Mouse (Mus musculus): ENCODE measurements around the gene Csde1. TPM values are rescaled to one million over a fixed set of nuclear protein-coding genes. Genes with fewer than 3 reads are reported as not detected.

Gene Csde1
- polyA plus RNA-seq, 1 experiment from 2014 or later, result 406 TPM

- H3K4me3 ChIP-seq, result no peak within 1 kb of the TSS
- WGBS, result 75% methylated on average over 5 of the region's 5 CpGs
- no peak for ATAC-seq (ENCODE audit: low read depth)
These were observed 53.5 kb downstream of the Csde1 start, which contains the start of gene Ampd1 for GRCm38 (mm10) chr3:103073771-103074170. Gene Ampd1 (plus strand): TSS chr3:103074014.

DNA sequence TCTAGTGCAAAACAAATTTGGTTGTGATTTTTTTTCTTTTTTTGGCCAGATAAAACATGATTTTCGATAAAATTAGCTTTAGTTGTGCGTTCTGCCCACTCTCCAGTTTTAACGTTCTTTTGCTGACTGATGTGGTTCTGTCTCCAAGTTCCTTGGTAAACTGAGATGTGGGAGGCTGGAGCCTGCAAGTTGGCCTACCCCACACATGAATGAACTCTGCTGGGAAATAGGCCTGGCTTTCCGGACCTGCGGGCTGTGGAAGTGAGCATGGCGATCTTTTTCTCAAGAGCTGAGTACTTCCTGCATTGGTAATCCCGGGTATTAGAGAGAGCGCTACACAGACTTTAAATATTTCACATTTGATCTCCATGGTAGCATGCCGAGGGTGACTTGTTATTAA lies 55.6 kb downstream of the Csde1 start:
- ATAC-seq (ENCODE audit: low read depth), result no peak
- H3K27ac ChIP-seq (replicated peaks), result no peak overlapping the region
- 88% methylated on average over 9 of the region's 9 CpGs for WGBS

More at GRCm38 (mm10) chr3:103073771-103074170, 53.5 kb downstream of the Csde1 start, which contains the start of gene Ampd1:
- Histone ChIP-seq H3K4me1 (replicated peaks) (no peaks in the 10 kb centered on the region), H3K27me3 (no peaks in the 10 kb centered on the region), H3K27ac (replicated peaks) (no peak within 1 kb of the TSS), H3K9ac (no peak within 1 kb of the TSS), H3K9me3 (no peaks in the 10 kb centered on the region), H3K4me2 (no peak within 1 kb of the TSS), H3K36me3 (peaks cover 7% of the 10 kb centered on the region)

GRCm38 (mm10) chr3:103076476-103076875 lies 56.2 kb downstream of the Csde1 start:
- Histone ChIP-seq H3K36me3 (no peaks in the 10 kb centered on the region), H3K4me2 (no peak overlapping the region), H3K9ac (no peak overlapping the region), H3K9me3 (no peaks in the 10 kb centered on the region), H3K27me3 (no peaks in the 10 kb centered on the region), H3K4me3 (no peak overlapping the region), H3K27ac (replicated peaks) (no peak overlapping the region), H3K4me1 (replicated peaks) (no peaks in the 10 kb centered on the region)
- WGBS, result 94% methylated on average over 9 of the region's 9 CpGs
- ATAC-seq (ENCODE audit: low read depth), result no peak

More for the DNA sequence above, 55.6 kb downstream of the Csde1 start:
- no peaks in the 10 kb centered on the region for H3K9me3 ChIP-seq
- no peaks in the 10 kb centered on the region for H3K36me3 ChIP-seq
- H3K4me3 ChIP-seq, result no peak overlapping the region
- no peaks in the 10 kb centered on the region for H3K4me1 ChIP-seq (replicated peaks)
- no peak overlapping the region for H3K4me2 ChIP-seq
- H3K27me3 ChIP-seq, result no peaks in the 10 kb centered on the region
- H3K9ac ChIP-seq, result no peak overlapping the region

DNA sequence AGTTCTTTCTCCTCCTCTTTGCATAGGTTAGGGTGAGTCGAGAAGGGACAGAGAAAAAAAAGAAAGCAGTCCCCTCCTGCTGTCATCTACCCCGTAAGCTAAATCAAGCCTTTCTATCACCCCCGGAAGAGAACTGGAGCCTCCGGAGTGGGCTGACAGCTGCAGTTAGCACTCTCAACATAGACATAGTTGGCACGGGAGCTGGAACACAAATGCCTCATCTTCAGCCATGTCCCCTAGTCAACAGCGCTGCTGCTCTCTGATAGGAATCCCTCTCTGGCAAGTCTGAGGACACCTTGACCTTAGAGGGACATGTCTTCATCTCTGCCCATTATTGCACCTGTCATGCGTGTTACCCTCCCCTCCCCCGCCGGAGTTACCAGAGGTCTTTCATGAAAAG lies 59.1 kb downstream of the Csde1 start:
- no peaks in the 10 kb centered on the region for H3K27me3 ChIP-seq
- ATAC-seq (ENCODE audit: low read depth), result no peak
- 91% methylated on average over 9 of the region's 9 CpGs for WGBS
- H3K4me1 ChIP-seq (replicated peaks), result no peaks in the 10 kb centered on the region
- no peak overlapping the region for H3K4me2 ChIP-seq
- H3K4me3 ChIP-seq, result no peak overlapping the region
- H3K36me3 ChIP-seq, result no peaks in the 10 kb centered on the region
- H3K27ac ChIP-seq (replicated peaks), result no peak overlapping the region
- no peak overlapping the region for H3K9ac ChIP-seq
- H3K9me3 ChIP-seq, result no peaks in the 10 kb centered on the region

- no peaks in the 10 kb centered on the region for H3K27me3 ChIP-seq
- H3K4me2 ChIP-seq, result no peak overlapping the region
- no peaks in the 10 kb centered on the region for H3K9me3 ChIP-seq
- no peak overlapping the region for H3K4me3 ChIP-seq
- 64% methylated on average over 11 of the region's 11 CpGs for WGBS
- no peaks in the 10 kb centered on the region for H3K36me3 ChIP-seq
- no peak for ATAC-seq (ENCODE audit: low read depth)
- H3K4me1 ChIP-seq (replicated peaks), result no peaks in the 10 kb centered on the region
- no peak overlapping the region for H3K27ac ChIP-seq (replicated peaks)
- H3K9ac ChIP-seq, result no peak overlapping the region
These were observed 60.8 kb downstream of the Csde1 start for GRCm38 (mm10) chr3:103081051-103081450.

DNA sequence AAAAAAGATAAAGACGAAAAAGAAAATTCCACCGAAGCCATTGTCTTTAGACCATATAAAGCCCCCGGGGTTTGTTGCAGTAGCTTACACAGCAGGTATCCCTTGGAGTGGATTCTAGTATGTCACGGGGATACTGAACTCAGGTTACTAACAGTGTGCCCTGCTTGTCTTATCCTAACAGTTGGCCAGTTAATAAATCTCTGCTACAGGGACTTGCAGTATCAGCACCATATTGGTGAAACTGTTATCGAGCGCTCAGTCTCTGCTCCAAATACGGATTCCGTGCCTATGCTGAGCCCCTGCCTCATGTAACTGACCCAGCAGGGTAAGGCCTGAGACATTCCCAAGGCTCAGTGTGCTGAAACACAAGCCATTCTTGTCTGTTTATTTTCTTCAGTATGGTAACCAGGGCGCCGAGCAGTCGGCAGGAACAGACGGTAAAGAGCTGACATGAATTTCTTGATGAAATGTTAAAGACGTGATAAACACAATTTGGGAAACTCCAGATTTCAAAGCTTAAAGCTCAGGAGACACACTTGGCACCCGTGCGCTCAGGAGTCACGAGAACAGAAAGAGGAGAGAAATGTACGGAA lies 61.7 kb downstream of the Csde1 start:
- no peaks in the 10 kb centered on the region for H3K4me1 ChIP-seq (replicated peaks)
- H3K9ac ChIP-seq, result no peak overlapping the region
- no peak for ATAC-seq (ENCODE audit: low read depth)
- H3K4me3 ChIP-seq, result no peak overlapping the region
- H3K4me2 ChIP-seq, result no peak overlapping the region
- no peaks in the 10 kb centered on the region for H3K27me3 ChIP-seq
- no peak overlapping the region for H3K27ac ChIP-seq (replicated peaks)
- H3K9me3 ChIP-seq, result no peaks in the 10 kb centered on the region
- H3K36me3 ChIP-seq, result no peaks in the 10 kb centered on the region
- whole genome bisulfite sequencing, result 89% methylated on average over 17 of the region's 17 CpGs

GRCm38 (mm10) chr3:103082761-103083160 lies 62.5 kb downstream of the Csde1 start:
- Histone ChIP-seq H3K4me3 (no peak overlapping the region), H3K27me3 (no peaks in the 10 kb centered on the region), H3K4me1 (replicated peaks) (no peaks in the 10 kb centered on the region), H3K36me3 (no peaks in the 10 kb centered on the region), H3K9ac (no peak overlapping the region), H3K9me3 (no peaks in the 10 kb centered on the region), H3K27ac (replicated peaks) (no peak overlapping the region), H3K4me2 (no peak overlapping the region)
- ATAC-seq (ENCODE audit: low read depth), result no peak
- 90% methylated on average over 5 of the region's 5 CpGs for WGBS

DNA sequence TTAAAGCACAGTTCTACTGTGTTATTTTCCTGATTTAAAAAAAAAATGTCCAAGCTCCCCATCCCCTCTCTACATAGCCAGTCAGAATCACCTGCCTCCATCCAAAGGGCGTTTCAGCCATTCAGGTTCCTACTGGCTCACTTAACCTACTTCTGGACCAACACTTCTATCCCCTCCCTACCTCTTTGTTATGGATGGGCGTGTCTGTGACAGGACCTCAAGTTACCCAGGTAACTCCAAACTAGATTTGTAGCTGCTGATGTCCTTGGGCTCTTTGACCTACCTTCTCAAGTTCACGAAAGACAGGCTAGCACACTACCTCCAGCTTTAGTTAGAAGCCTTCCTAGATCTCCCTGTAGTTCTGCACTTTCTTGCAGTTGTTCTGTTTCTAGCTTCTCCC lies 65.8 kb downstream of the Csde1 start:
- H3K27ac ChIP-seq (replicated peaks), result no peak overlapping the region
- no peak overlapping the region for H3K4me3 ChIP-seq
- 69% methylated on average over 3 of the region's 3 CpGs for WGBS
- no peaks in the 10 kb centered on the region for H3K36me3 ChIP-seq
- ATAC-seq (ENCODE audit: low read depth), result no peak
- no peaks in the 10 kb centered on the region for H3K4me1 ChIP-seq (replicated peaks)
- H3K9ac ChIP-seq, result no peak overlapping the region
- no peak overlapping the region for H3K4me2 ChIP-seq
- H3K9me3 ChIP-seq, result no peaks in the 10 kb centered on the region
- no peaks in the 10 kb centered on the region for H3K27me3 ChIP-seq

GRCm38 (mm10) chr3:103091753-103092152 lies 71.5 kb downstream of the Csde1 start:
- Histone ChIP-seq H3K4me1 (replicated peaks) (no peaks in the 10 kb centered on the region), H3K27ac (replicated peaks) (no peak overlapping the region), H3K36me3 (no peaks in the 10 kb centered on the region), H3K9me3 (no peaks in the 10 kb centered on the region), H3K4me2 (no peak overlapping the region), H3K9ac (no peak overlapping the region), H3K4me3 (no peak overlapping the region), H3K27me3 (no peaks in the 10 kb centered on the region)
- WGBS, result 100% methylated on average over 2 of the region's 2 CpGs
- ATAC-seq (ENCODE audit: low read depth), result no peak

- 78% methylated on average over 23 of the region's 23 CpGs for WGBS
- no peak overlapping the region for H3K4me2 ChIP-seq
- ATAC-seq (ENCODE audit: low read depth), result no peak
- peaks cover 17% of the 10 kb centered on the region for H3K4me1 ChIP-seq (replicated peaks)
- H3K9ac ChIP-seq, result no peak overlapping the region
- H3K27ac ChIP-seq (replicated peaks), result no peak overlapping the region
- H3K9me3 ChIP-seq, result no peaks in the 10 kb centered on the region
- no peak overlapping the region for H3K4me3 ChIP-seq
- H3K27me3 ChIP-seq, result peaks cover 34% of the 10 kb centered on the region
- no peaks in the 10 kb centered on the region for H3K36me3 ChIP-seq
These were observed 78.4 kb downstream of the Csde1 start for GRCm38 (mm10) chr3:103098662-103099061.

GRCm38 (mm10) chr3:103099667-103100066 lies 79.4 kb downstream of the Csde1 start:
- no peak for ATAC-seq (ENCODE audit: low read depth)
- no peak overlapping the region for H3K27ac ChIP-seq (replicated peaks)
- H3K27me3 ChIP-seq, result peaks cover 44% of the 10 kb centered on the region
- WGBS, result 82% methylated on average over 6 of the region's 6 CpGs
- no peaks in the 10 kb centered on the region for H3K9me3 ChIP-seq
- H3K4me2 ChIP-seq, result no peak overlapping the region
- H3K4me1 ChIP-seq (replicated peaks), result peaks cover 17% of the 10 kb centered on the region
- no peak overlapping the region for H3K9ac ChIP-seq
- no peak overlapping the region for H3K4me3 ChIP-seq
- H3K36me3 ChIP-seq, result no peaks in the 10 kb centered on the region

DNA sequence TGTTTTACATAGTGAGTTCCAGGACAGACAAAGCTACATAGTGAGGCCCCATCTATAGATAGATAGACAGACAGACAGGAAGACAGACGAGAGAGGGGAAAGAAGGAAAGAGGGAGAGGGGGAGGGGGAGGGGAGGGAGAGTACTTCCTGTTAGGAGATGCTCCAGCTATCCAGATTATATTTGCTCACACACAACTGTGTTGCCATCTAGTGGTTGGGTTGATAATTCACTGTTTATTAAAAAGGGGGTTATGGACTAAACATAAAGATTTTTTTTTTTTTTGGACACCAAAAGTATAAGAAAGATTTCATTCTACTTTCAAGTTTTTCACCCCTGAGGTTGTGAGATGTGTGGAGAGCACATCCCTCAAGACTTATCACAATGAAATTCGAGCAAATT lies 80.5 kb downstream of the Csde1 start:
- H3K27me3 ChIP-seq, result peaks cover 49% of the 10 kb centered on the region

GRCm38 (mm10) chr3:103101194-103101593 lies 81.0 kb downstream of the Csde1 start:
- H3K9me3 ChIP-seq, result no peaks in the 10 kb centered on the region
- H3K27me3 ChIP-seq, result peaks cover 53% of the 10 kb centered on the region
- 68% methylated on average over 5 of the region's 5 CpGs for WGBS
- no peak overlapping the region for H3K4me2 ChIP-seq
- ATAC-seq (ENCODE audit: low read depth), result no peak
- no peak overlapping the region for H3K27ac ChIP-seq (replicated peaks)
- no peak overlapping the region for H3K4me3 ChIP-seq
- H3K36me3 ChIP-seq, result no peaks in the 10 kb centered on the region
- H3K9ac ChIP-seq, result no peak overlapping the region
- peaks cover 17% of the 10 kb centered on the region for H3K4me1 ChIP-seq (replicated peaks)

More for the DNA sequence above, 80.5 kb downstream of the Csde1 start:
- Histone ChIP-seq H3K4me3 (no peak overlapping the region), H3K9me3 (no peaks in the 10 kb centered on the region), H3K4me2 (no peak overlapping the region), H3K4me1 (replicated peaks) (peaks cover 17% of the 10 kb centered on the region), H3K36me3 (no peaks in the 10 kb centered on the region), H3K27ac (replicated peaks) (no peak overlapping the region), H3K9ac (no peak overlapping the region)
- WGBS, result 71% methylated on average over 2 of the region's 2 CpGs
- ATAC-seq (ENCODE audit: low read depth), result no peak

Measured in neural tube, embryonic 13.5 days (tissue).